Mouse (Mus musculus): ENCODE results near the gene Nucks1.

Nucks1 gene

GRCm38 (mm10) chr1:131919052-131919451, 8.7 kb downstream of the Nucks1 start:
- no peak for DNase-seq (ENCODE audit: low spot score)

DNA sequence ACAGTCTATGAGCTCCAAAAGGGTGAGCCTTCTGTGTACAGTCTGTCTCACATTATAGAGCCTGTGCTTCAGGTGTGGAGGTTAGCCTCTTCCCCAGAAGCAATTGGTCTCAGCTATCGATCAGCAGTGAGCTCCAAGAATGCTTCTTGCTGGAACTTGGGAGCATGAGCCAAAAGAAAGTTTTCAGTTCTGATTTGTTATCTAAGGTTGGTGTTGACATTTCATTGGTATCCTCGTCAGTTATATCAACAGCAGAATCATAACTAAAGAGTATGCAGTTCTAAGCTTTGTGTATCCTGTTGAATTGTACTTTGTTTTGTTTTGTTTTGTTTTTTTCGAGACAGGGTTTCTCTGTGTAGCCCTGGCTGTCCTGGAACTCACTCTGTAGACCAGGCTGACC, 11.8 kb downstream of the Nucks1 start:
- no peak for DNase-seq (ENCODE audit: low spot score)

- DNase-seq (ENCODE audit: low spot score): no peak
Observed at GRCm38 (mm10) chr1:131933471-131933870, 23.1 kb downstream of the Nucks1 start.

GRCm38 (mm10) chr1:131937659-131938305, 27.4 kb downstream of the Nucks1 start:
- DNase-seq (ENCODE audit: low spot score): peak; percentile 62

DNA sequence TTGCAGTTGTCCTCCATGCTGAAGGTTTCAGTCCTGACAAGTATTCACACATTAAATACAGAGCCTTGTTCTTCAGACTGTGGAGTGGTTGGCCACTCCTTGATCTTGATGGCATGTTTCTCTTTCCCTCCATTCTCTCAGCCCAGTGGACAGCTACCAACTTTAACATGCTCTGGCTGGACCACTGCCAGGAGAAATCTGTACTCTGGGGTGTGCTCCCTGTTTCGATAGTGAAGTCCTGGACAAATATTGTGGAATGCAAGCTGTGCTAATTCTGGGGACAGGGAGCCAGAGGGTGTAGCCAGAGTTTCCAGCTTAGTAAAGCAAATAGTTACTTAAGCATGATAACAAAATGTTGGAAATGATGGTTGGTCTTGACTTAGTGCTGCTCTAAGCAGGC, 28.5 kb downstream of the Nucks1 start:
- DNase-seq (ENCODE audit: low spot score): no peak

DNA sequence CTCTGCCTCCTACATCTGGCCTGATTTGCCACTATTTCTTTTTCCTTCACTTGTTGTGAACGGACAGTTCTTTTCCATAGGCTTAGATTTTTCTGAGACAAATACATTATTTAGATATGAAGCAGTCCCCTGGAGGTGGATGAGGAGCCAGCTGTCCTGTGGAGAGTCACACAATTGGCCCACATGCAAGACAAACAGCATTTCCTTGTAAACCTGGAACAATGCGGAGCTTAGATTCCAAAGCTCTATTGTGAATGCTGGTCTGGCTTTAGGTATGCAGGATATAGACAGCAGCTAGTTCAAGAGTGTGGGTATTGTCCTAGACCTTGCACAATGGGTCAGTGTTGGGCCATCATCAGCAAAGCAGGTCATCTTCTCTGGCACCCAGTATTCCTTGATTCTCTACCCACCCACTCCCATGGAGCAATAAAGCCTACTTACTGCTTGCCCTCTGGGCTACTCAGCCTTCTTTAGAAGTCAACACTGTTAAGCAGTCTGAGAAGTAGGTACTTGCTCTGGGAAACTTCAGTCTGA, 30.4 kb downstream of the Nucks1 start:
- DNase-seq (ENCODE audit: low spot score): no peak

DNA sequence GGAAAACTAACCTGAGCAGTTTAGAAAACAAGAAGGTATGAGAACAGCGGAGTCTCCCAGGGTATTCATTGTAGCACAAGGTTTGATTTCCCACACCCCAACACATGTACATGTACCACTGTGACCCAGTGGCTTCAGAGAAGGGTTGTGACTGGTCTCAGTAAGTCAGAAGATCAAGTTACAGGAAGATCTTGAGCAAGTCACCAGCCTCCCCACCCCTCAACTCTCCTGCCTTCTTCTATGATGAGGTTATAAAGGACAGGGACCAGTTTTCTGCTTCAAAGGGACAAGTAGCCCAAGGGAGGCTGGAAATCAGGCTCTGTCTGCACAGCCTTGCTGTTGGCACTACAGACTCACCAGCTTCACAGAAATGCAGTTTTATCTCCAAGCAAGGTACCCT, 31.2 kb downstream of the Nucks1 start:
- DNase-seq (ENCODE audit: low spot score): no peak

DNA sequence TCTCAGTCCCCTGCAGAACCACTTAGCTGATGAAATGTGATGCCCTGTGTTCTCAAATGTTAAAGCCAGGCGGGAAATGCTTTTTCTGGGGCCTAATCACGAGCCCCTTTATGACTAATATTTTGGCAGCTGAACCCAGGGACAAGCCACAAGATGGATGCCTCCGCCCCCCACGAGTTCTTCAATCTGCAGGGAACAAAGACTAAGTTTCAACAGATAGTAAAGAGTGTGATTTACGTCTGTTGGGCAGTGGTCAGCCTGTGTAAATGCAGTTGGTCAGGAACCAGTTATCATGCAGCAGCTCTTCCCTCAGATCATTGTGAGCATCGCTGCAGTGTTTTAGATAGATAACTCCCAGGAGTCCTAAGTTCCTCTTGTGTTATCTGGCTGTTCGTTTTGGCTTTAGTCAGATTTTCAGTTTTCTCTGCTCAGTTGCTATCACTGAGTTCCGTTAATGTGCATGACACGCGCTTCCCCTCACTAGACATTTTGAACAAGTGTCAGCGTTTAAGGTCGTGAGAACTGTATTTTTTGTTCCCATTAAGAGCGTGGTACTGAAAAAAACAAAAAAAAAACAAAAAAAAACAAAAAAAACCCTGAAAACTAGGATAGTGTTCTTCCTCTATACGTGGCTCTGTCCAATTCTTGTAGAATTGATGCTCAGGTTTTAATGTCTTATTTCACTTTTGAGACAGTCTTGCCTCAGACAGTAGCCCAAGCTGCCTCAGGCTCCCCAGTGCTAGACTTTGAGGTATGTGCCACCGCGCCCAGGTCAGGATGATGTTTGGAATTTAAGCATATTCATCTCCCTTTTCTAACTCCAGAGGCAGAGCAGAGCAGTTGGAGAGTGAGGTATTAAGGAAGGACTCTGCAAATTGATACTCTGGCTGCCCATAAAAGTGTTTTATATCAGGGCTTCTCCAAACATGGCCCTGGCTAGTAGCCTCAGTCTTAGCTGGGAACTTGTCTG, 32.6 kb downstream of the Nucks1 start:
- no peak for DNase-seq (ENCODE audit: low spot score)

GRCm38 (mm10) chr1:131945674-131946440, 35.5 kb downstream of the Nucks1 start:
- DNase-seq (ENCODE audit: low spot score): no peak

DNA sequence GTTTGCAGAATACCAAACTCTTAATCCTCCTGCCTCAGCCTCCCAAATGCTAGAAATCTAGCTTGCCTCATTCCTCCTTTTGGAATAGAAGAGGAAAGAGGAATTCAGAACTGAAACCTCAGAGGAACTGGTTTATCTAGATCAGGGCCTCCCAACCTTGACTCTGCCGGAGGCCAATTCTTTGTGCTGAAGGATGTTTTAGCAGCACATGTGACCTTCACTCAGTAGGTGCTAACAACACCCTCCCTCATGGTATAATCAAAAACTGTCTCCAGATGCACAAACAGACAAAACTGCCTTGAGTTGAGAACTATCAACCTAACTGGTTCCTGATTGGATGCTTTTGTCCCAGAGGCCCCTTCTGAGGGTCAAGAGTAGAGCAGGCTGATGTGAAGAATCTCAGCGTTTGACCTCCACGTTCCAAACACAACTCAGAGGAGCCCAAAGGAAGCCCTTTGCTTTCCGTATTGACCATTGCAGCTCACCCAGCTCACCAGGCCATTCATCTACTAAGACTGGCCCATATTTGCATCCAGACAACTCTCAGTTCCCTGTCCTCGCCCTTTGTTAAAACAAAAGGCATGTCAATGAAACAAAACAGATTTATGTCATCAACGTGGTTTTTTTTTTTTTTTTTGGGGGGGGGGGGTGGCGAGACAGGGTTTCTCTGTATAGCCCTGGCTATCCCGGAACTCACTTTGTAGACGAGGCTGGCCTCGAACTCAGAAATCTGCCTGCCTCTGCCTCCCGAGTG, 36.3 kb downstream of the Nucks1 start:
- DNase-seq (ENCODE audit: low spot score): no peak

DNA sequence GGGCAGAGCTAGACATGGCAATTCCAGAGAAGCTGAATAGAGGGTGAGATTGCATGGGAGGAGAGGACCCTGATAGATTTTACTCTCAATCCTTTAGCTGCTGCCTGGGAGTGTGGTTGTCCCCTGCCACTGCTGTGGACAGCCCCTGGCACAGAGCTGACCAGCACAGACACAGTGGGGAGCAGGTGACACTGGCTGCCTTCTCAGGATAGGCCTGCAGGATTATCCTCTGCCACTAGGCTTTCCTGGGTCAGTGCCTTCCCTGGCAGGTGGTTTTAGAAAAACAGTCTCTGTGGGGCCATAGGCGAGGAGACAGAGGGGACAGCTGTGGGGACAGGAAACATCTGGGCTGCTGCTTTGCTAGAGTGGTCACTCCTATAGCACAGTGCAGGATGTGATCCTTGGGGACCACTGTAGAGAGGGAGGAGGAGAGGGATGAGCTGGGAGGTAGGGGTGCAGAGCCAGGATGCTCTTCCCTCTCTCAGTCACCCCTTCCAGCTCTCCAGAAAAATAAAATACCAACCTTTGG, 37.7 kb downstream of the Nucks1 start:
- DNase-seq (ENCODE audit: low spot score): no peak

DNA sequence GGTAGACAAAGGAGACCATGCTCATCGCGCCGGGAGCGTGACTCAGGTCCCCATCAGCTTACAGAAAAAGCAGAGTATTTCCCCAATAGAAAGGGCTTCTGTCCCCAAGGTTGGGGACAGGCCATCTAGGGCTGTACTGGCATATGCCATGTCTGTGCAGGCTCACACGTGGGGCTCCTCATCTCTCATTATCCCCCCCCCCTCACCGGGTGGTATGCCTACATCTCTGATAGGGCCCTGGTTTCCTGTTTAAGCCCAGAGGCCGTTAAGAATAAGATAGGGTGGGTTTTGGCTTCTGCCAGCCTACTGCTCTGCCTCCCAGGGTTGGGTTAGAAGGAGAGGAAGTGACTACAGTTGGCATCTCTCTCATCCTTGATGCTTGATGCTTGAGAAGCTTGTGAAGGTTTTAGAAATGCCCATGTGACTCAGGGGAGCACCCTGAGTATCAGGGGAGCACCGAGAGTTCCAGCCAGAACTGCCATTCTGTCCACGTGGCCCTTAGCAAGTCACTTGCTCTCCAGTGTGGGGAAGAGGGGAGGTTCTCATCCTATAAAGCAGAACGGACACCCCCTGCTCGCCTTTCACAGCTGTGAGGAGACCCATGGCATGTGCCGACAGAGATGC, 44.0 kb downstream of the Nucks1 start:
- DNase-seq (ENCODE audit: low spot score): no peak

DNA sequence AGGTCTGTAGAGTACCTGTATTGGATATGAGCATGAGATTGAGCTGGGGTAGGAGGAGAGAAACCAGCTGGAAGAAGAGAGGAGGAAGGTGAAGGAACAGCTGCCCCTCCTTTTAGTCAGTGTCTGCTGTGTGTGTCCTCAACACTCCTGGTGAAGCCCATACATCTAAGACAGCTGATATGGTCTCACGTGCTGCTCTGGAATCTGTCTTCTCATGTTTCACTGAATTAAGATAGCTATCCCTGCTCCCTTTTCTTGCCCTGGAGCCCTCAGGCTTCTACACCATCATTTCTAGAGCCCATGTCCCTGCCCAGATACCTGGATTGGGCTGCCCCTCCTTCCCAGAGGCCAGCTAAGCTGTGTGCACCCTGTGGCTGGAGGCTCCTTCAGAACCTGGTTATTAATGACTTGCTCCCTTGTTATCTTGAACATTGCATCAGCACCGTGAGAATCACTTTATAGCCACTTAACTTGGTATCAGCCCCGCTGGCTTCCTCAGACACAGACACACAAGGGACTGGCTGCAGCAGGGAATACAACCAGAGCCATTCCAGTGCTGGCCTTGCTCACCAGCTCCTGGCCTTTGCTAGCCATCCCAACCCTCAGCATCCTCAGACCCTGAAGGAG, 44.9 kb downstream of the Nucks1 start:
- no peak for DNase-seq (ENCODE audit: low spot score)

GRCm38 (mm10) chr1:131957416-131957815, 47.1 kb downstream of the Nucks1 start:
- no peak for DNase-seq (ENCODE audit: low spot score)

- DNase-seq (ENCODE audit: low spot score): no peak
Observed at GRCm38 (mm10) chr1:131961004-131961403, 50.7 kb downstream of the Nucks1 start.

DNA sequence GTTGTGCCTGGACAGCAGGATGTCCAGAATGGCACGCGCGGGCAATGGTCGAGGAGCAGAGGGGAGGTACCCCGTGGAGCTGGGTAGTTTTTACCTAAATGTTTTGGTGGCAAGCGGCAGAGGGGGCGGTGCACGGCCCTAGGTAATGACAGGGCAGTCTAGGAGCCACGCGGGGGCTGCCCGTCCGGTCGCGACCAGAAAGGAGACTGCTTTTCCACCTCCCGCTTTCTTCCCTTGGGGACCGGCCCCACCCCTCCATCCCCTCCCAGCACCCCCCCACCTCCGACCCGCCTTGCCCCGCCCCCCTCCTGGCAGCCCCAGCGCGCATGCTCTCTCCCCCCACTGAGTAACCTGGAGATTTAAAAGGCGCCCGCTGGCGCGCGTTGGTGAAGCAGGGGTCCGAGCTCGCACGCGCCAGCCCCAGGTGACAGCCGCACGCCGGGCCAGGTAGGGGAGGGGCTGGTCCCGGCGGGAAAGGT, 52.3 kb downstream of the Nucks1 start, which contains the start of gene Slc45a3:
TSS of gene Slc45a3 (plus strand) at position 362 of the 479 bp plus-strand sequence.
- DNase-seq (ENCODE audit: low spot score): no peak

DNA sequence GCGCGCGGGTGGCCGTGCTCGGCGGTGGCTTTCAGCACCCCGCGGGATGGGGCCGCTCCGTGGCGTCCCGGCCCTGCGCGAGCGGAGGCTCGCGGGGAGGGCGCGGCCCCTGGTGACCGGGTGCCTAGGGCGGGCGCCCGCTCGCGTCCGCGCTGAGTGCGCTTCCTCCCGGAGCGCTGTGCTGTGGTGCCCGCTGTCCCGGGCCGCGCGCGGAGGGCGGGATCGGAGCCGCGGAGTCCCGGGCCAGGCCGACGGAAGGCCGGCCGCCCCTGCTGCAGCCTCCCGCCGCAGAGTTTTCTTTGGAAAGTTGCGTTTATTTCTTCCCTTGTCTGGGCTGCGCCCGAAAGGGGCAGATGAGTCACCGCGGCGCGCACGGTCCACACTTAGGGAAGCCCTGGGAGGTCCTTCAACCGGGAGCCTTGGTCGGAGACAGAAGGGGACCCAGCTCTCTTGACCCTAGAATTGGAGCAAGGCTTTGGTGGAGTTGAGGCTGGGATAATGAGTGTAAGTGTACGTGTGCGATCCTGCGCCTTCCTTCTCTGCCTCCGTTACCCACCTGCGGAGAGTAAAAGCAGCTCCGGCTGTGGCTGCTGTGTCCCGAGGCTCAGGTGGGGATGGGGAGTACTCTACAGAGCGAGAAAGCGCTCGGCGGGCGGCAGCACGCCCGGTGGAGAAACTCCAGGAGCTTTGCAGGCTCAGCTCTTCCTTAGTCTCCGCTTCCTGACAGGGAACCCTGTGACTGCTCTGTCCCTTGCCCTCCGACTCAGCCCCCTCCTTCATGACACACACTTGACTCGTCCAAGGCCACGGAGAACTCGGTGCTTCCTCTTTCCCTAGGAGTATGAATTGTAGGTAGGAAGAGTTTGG, 53.0 kb downstream of the Nucks1 start:
- no peak for DNase-seq (ENCODE audit: low spot score)

- no peak for DNase-seq (ENCODE audit: low spot score)
Observed at GRCm38 (mm10) chr1:131964100-131964499, 53.8 kb downstream of the Nucks1 start.

DNA sequence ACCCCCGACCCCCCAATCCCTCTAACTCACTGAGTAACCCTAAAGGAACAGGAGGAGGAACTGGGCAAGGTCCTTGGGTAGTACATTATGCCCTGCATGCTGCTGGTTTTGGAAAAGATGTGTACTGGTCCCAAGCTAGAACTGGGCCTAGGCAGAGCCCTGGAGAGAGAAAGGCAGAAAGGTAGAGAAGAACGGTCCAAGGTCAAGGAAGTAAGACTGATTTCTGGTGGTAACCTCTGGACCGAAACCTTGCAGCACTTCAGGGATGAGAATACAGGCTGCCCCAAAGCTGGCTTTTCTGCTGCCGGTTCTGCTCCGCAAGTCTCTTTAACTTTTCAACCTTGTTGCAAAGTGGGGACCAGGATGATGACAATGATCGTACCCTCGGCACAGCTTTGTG, 54.2 kb downstream of the Nucks1 start:
- DNase-seq (ENCODE audit: low spot score): no peak

All from layer of hippocampus, adult 9-10 months (tissue).